Mouse (Mus musculus): ENCODE data around the gene Tnni3. TPM values are rescaled to one million over a fixed set of nuclear protein-coding genes. Genes with fewer than 3 reads are reported as not detected.
"Not testable (repeated sequence)": the region's sequence is repeated elsewhere in the genome, so short reads cannot be mapped to it uniquely, and the experiment has no call there.

Tnni3 gene
- 5.6 and 6.3 TPM in 2 replicates for polyA plus RNA-seq (2015; fragmentation: Nextera tagmentation; extraction: Ambion mirVana)

- H3K4me3 ChIP-seq (replicated peaks; ENCODE audit: low read depth, low read length); H3K4me1 ChIP-seq (replicated peaks; ENCODE audit: insufficient read depth, low read length); H3K27ac ChIP-seq; ATAC-seq (replicated peaks; ENCODE audit: low FRiP score, low read depth); H3K9me3 ChIP-seq (replicated peaks; ENCODE audit: low read length); H3K27me3 ChIP-seq (ENCODE audit: insufficient read depth, low read length); H3K36me3 ChIP-seq (ENCODE audit: insufficient read depth, low read length); H3K4me2 ChIP-seq (ENCODE audit: low read length); H3K9ac ChIP-seq (ENCODE audit: low read depth, low read length): not testable (repeated sequence)
- TF ChIP-seq CTCF (IDR thresholded peaks at IDR 0.05; ENCODE audit: low read depth), result peak; percentile 79
- peak; percentile 82 for DNase-seq (ENCODE audit: low spot score)
- WGBS, result 66% methylated on average over 15 of the region's 15 CpGs
Measured at GRCm38 (mm10) chr7:4524212-4524922, at the start of gene Tnni3. TSS of gene Tnni3 (minus strand) at chr7:4524229.

- not testable (repeated sequence) for ATAC-seq (replicated peaks; ENCODE audit: low FRiP score, low read depth); H3K27ac ChIP-seq; H3K9ac ChIP-seq (ENCODE audit: low read depth, low read length); H3K4me1 ChIP-seq (replicated peaks; ENCODE audit: insufficient read depth, low read length); H3K27me3 ChIP-seq (ENCODE audit: insufficient read depth, low read length); H3K4me3 ChIP-seq (replicated peaks; ENCODE audit: low read depth, low read length); H3K36me3 ChIP-seq (ENCODE audit: insufficient read depth, low read length); H3K9me3 ChIP-seq (replicated peaks; ENCODE audit: low read length); DNase-seq (ENCODE audit: low spot score); H3K4me2 ChIP-seq (ENCODE audit: low read length)
- WGBS, result 58% methylated on average over 2 of the region's 2 CpGs
Measured at GRCm38 (mm10) chr7:4572361-4572760, 48.3 kb upstream of the Tnni3 start.

- Histone ChIP-seq H3K4me1 (replicated peaks; ENCODE audit: insufficient read depth, low read length) (no peaks in the 10 kb centered on the region), H3K9ac (ENCODE audit: low read depth, low read length) (no peak overlapping the region), H3K4me3 (replicated peaks; ENCODE audit: low read depth, low read length) (no peak overlapping the region), H3K27me3 (ENCODE audit: insufficient read depth, low read length) (no peaks in the 10 kb centered on the region), H3K36me3 (ENCODE audit: insufficient read depth, low read length) (no peaks in the 10 kb centered on the region), H3K9me3 (replicated peaks; ENCODE audit: low read length) (no peaks in the 10 kb centered on the region), H3K27ac (no peak overlapping the region), H3K4me2 (ENCODE audit: low read length) (no peak overlapping the region)
- no peak for TF ChIP-seq CTCF (IDR thresholded peaks at IDR 0.05; ENCODE audit: low read depth)
- 89% methylated on average over 3 of the region's 3 CpGs for WGBS
- DNase-seq (ENCODE audit: low spot score) (no peak), ATAC-seq (replicated peaks; ENCODE audit: low FRiP score, low read depth) (no peak)
Measured at GRCm38 (mm10) chr7:4562660-4563059, 38.6 kb upstream of the Tnni3 start.

GRCm38 (mm10) chr7:4557167-4557560 lies 33.1 kb upstream of the Tnni3 start:
- Histone ChIP-seq H3K36me3 (ENCODE audit: insufficient read depth, low read length) (no peaks in the 10 kb centered on the region), H3K9ac (ENCODE audit: low read depth, low read length) (no peak overlapping the region), H3K4me2 (ENCODE audit: low read length) (no peak overlapping the region), H3K4me3 (replicated peaks; ENCODE audit: low read depth, low read length) (no peak overlapping the region), H3K27me3 (ENCODE audit: insufficient read depth, low read length) (no peaks in the 10 kb centered on the region), H3K27ac (no peak overlapping the region), H3K9me3 (replicated peaks; ENCODE audit: low read length) (no peaks in the 10 kb centered on the region), H3K4me1 (replicated peaks; ENCODE audit: insufficient read depth, low read length) (no peaks in the 10 kb centered on the region)
- ATAC-seq (replicated peaks; ENCODE audit: low FRiP score, low read depth) (no peak), DNase-seq (ENCODE audit: low spot score) (no peak)
- TF ChIP-seq CTCF (IDR thresholded peaks at IDR 0.05; ENCODE audit: low read depth), result no peak
- WGBS, result 61% methylated on average over 6 of the region's 6 CpGs

GRCm38 (mm10) chr7:4556256-4557166 lies 32.5 kb upstream of the Tnni3 start:
- Histone ChIP-seq H3K9me3 (replicated peaks; ENCODE audit: low read length) (no peaks in the 10 kb centered on the region), H3K36me3 (ENCODE audit: insufficient read depth, low read length) (no peaks in the 10 kb centered on the region), H3K4me1 (replicated peaks; ENCODE audit: insufficient read depth, low read length) (no peaks in the 10 kb centered on the region), H3K27ac (no peak overlapping the region), H3K4me3 (replicated peaks; ENCODE audit: low read depth, low read length) (no peak overlapping the region), H3K9ac (ENCODE audit: low read depth, low read length) (no peak overlapping the region), H3K27me3 (ENCODE audit: insufficient read depth, low read length) (no peaks in the 10 kb centered on the region), H3K4me2 (ENCODE audit: low read length) (no peak overlapping the region)
- WGBS, result 22% methylated on average over 15 of the region's 15 CpGs
- peak; percentile 97 for TF ChIP-seq CTCF (IDR thresholded peaks at IDR 0.05; ENCODE audit: low read depth)
- ATAC-seq (replicated peaks; ENCODE audit: low FRiP score, low read depth), result peak; percentile 85
- peak; percentile 94 for DNase-seq (ENCODE audit: low spot score)

GRCm38 (mm10) chr7:4547221-4547641 lies 23.2 kb upstream of the Tnni3 start, which contains the start of gene Syt5:
TSS of gene Syt5 (minus strand) at chr7:4547541.
- no peaks in the 10 kb centered on the region for H3K27me3 ChIP-seq (ENCODE audit: insufficient read depth, low read length)
- H3K36me3 ChIP-seq (ENCODE audit: insufficient read depth, low read length), result no peaks in the 10 kb centered on the region
- peak; percentile 38; the same call in 1 of the 2 replicates for ATAC-seq (replicated peaks; ENCODE audit: low FRiP score, low read depth)
- peaks cover 7% of the 10 kb centered on the region; the same call in 1 of the 2 replicates for H3K4me1 ChIP-seq (replicated peaks; ENCODE audit: insufficient read depth, low read length)
- DNase-seq (ENCODE audit: low spot score), result no peak
- H3K9me3 ChIP-seq (replicated peaks; ENCODE audit: low read length), result no peaks in the 10 kb centered on the region
- H3K9ac ChIP-seq (ENCODE audit: low read depth, low read length), result no peak within 1 kb of the TSS
- peak within 1 kb of the TSS; percentile 71 for H3K4me2 ChIP-seq (ENCODE audit: low read length)
- WGBS, result 8% methylated on average over 33 of the region's 33 CpGs
- no peak within 1 kb of the TSS for H3K27ac ChIP-seq
- no peak for TF ChIP-seq CTCF (IDR thresholded peaks at IDR 0.05; ENCODE audit: low read depth)
- H3K4me3 ChIP-seq (replicated peaks; ENCODE audit: low read depth, low read length), result peak within 1 kb of the TSS; percentile 24

All from kidney, postnatal 0 days (tissue).